Mouse (Mus musculus) heart, postnatal 0 days (tissue): Measurements from ENCODE around the gene Syk.

Source experiments
- CTCF ChIP-seq: IDR thresholded peaks from 2 replicates; pipeline ENCODE4 v1.5.1; 2016; ENCODE audit warnings: antibody characterized with exemption, control low read depth, low read depth
- EP300 ChIP-seq: IDR thresholded peaks from 2 replicates; pipeline ENCODE4 v1.6.1; 2016; ENCODE audit warnings: antibody characterized with exemption, low read depth

DNA sequence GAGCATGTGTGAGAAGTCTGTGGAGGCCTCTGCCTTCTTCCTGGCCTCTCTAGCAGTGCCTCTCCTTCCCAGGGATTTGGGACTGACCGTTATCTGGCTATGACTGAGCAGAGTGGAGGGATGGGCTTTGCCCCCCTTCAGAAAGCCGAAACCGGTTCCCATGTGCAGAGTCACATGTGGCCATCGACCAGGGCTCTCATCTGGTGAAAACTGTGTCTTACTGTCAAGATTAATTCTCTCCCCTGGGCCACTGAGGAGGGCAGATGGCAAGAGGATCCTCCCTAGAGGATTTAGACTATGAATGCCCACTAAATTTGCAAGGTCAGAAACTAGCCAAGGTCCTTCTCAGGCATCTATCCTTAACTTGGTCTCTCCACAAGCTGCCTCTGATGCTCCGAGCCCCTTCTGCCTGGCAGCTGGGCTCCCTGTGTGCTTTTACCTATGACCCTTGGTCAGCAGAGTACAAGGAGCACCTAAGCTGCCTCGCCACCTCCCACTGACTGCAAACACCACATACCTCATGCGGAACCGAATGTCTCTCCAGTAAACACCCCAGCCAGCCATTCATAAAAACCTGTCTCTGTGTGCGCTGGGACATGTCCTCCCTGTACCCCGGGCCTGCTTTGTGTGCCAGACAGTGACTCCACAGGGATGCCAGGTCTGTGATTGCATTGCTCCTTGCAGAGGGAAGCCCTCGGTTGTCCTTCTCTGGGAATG lies 65.2 kb downstream of the Syk start:
- TF ChIP-seq CTCF (no peak), EP300 (no peak)
